Mouse (Mus musculus) heart, embryonic 15.5 days (tissue): ENCODE data around the gene Galnt7. TPM values are rescaled to one million over a fixed set of nuclear protein-coding genes. Genes with fewer than 3 reads are reported as not detected.
A peak's percentile ranks its signal among the peaks of the same experiment; 100 is the strongest.
"Not testable (repeated sequence)": the region's sequence is repeated elsewhere in the genome, so short reads cannot be mapped to it uniquely, and the experiment has no call there.

Experiments
- ATAC-seq: fragments of 200-750 bp; cut with Nextera tagmentation; replicated peaks from 2 replicates; pipeline ENCODE4 v1.8.0; 2017; ENCODE audit warnings: low read depth, moderate TSS enrichment; ENCODE audit not compliant: insufficient number of reproducible peaks, insufficient read depth, low FRiP score
- H3K27ac ChIP-seq: fragments of 300-500 bp; sonication (generic); 2 replicates; pipeline ENCODE4 v1.5.1; 2015; ENCODE audit warnings: mild to moderate bottlenecking, inconsistent platforms
- H3K27me3 ChIP-seq: fragments of 300-500 bp; sonication (generic); 2 replicates; pipeline ENCODE4 v1.6.1; 2015; ENCODE audit warnings: inconsistent platforms
- H3K36me3 ChIP-seq: fragments of 300-500 bp; sonication (generic); 2 replicates; pipeline ENCODE4 v1.6.1; 2015; ENCODE audit warnings: mild to moderate bottlenecking, inconsistent platforms
- H3K4me1 ChIP-seq: fragments of 300-500 bp; sonication (generic); replicated peaks from 2 replicates; pipeline ENCODE4 v1.6.1; 2015; ENCODE audit warnings: inconsistent platforms
- H3K4me2 ChIP-seq: fragments of 300-500 bp; sonication (generic); 2 replicates; pipeline ENCODE4 v1.6.1; 2015; ENCODE audit warnings: inconsistent platforms, mild to moderate bottlenecking, moderate library complexity
- H3K4me3 ChIP-seq: fragments of 300-500 bp; sonication (generic); 2 replicates; pipeline ENCODE4 v1.5.1; 2015; ENCODE audit warnings: mild to moderate bottlenecking, inconsistent platforms
- H3K9ac ChIP-seq: fragments of 300-500 bp; sonication (generic); 2 replicates; pipeline ENCODE4 v1.6.1; 2015; ENCODE audit warnings: mild to moderate bottlenecking, inconsistent platforms
- H3K9me3 ChIP-seq: fragments of 300-500 bp; sonication (generic); replicated peaks from 2 replicates; pipeline ENCODE4 v1.6.1; 2016; ENCODE audit warnings: inconsistent platforms
- WGBS: fragments of 180-500 bp; shearing (Covaris S2); methylation state at CpG from one replicate; pipeline ENCODE4 v1.1.7; 2015; ENCODE audit warnings: mixed read lengths; 5-methylcytosine and 5-hydroxymethylcytosine counted together
- polyA plus RNA-seq: library from polyadenylated mRNA; unstranded; fragments of >200 nt; fragmentation: Nextera tagmentation; extraction: Ambion mirVana; gene quantifications from 2 replicates; pipeline ENCODE4 v1.2.1, GENCODE M21; 2015

Galnt7 gene
- polyA plus RNA-seq, 1 experiment from 2014 or later: 5.2 TPM

GRCm38 (mm10) chr8:57536167-57536566 is 116.7 kb downstream of the Galnt7 start:
- Histone ChIP-seq H3K27me3 (no peaks in the 10 kb centered on the region), H3K4me2 (no peak overlapping the region), H3K4me3 (no peak overlapping the region), H3K9me3 (no peaks in the 10 kb centered on the region), H3K4me1 (no peaks in the 10 kb centered on the region), H3K36me3 (peaks cover 5% of the 10 kb centered on the region; the same call in 1 of the 2 replicates), H3K9ac (no peak overlapping the region), H3K27ac (no peak overlapping the region)
- no peak for ATAC-seq
- 88% methylated on average over 6 of the region's 6 CpGs for WGBS

GRCm38 (mm10) chr8:57534495-57534894 is 118.3 kb downstream of the Galnt7 start:
- WGBS: 79% methylated on average over 4 of the region's 4 CpGs
- Histone ChIP-seq H3K27me3 (no peaks in the 10 kb centered on the region), H3K4me3 (no peak overlapping the region), H3K4me1 (peaks cover 8% of the 10 kb centered on the region), H3K27ac (no peak overlapping the region), H3K9ac (no peak overlapping the region), H3K36me3 (peaks cover 5% of the 10 kb centered on the region; the same call in 1 of the 2 replicates), H3K9me3 (no peaks in the 10 kb centered on the region), H3K4me2 (no peak overlapping the region)
- no peak for ATAC-seq

GRCm38 (mm10) chr8:57533106-57533505 is 119.7 kb downstream of the Galnt7 start:
- Histone ChIP-seq H3K27ac (no peak overlapping the region), H3K4me1 (peaks cover 8% of the 10 kb centered on the region), H3K27me3 (no peaks in the 10 kb centered on the region), H3K36me3 (peaks cover 5% of the 10 kb centered on the region; the same call in 1 of the 2 replicates), H3K9me3 (no peaks in the 10 kb centered on the region), H3K9ac (no peak overlapping the region), H3K4me3 (no peak overlapping the region), H3K4me2 (no peak overlapping the region)
- 79% methylated on average over 4 of the region's 4 CpGs for WGBS
- ATAC-seq: no peak

GRCm38 (mm10) chr8:57532223-57532622 is 120.6 kb downstream of the Galnt7 start:
- no peak for ATAC-seq
- Histone ChIP-seq H3K4me1 (peaks cover 8% of the 10 kb centered on the region), H3K27me3 (no peaks in the 10 kb centered on the region), H3K4me3 (no peak overlapping the region), H3K27ac (no peak overlapping the region), H3K9ac (no peak overlapping the region), H3K4me2 (no peak overlapping the region), H3K36me3 (peaks cover 5% of the 10 kb centered on the region; the same call in 1 of the 2 replicates), H3K9me3 (no peaks in the 10 kb centered on the region)
- WGBS: 67% methylated on average over 2 of the region's 2 CpGs

- ATAC-seq: peak; percentile 45
- WGBS: 20% methylated on average over 15 of the region's 15 CpGs
- no peak overlapping the region; the same call in 1 of the 2 replicates for H3K9ac ChIP-seq
Measured at GRCm38 (mm10) chr8:57530666-57531349, 122.0 kb downstream of the Galnt7 start.

GRCm38 (mm10) chr8:57530238-57530637 is 122.6 kb downstream of the Galnt7 start:
- H3K27ac ChIP-seq: peak overlapping the region; percentile 56
- no peaks in the 10 kb centered on the region for H3K36me3 ChIP-seq
- no peaks in the 10 kb centered on the region for H3K27me3 ChIP-seq
- H3K4me2 ChIP-seq: peak overlapping the region; percentile 58
- 72% methylated on average over 13 of the region's 13 CpGs for WGBS
- H3K4me1 ChIP-seq: peaks cover 8% of the 10 kb centered on the region
- no peak overlapping the region; the same call in 1 of the 2 replicates for H3K9ac ChIP-seq
- H3K9me3 ChIP-seq: no peaks in the 10 kb centered on the region
- no peak for ATAC-seq
- peak overlapping the region; percentile 29; the same call in 1 of the 2 replicates for H3K4me3 ChIP-seq

More at GRCm38 (mm10) chr8:57530666-57531349, 122.0 kb downstream of the Galnt7 start:
- H3K27ac ChIP-seq: peak overlapping the region; percentile 56
- H3K4me3 ChIP-seq: peak overlapping the region; percentile 29
- no peaks in the 10 kb centered on the region for H3K27me3 ChIP-seq
- no peaks in the 10 kb centered on the region for H3K36me3 ChIP-seq
- H3K4me2 ChIP-seq: peak overlapping the region; percentile 58
- no peaks in the 10 kb centered on the region for H3K9me3 ChIP-seq
- peaks cover 8% of the 10 kb centered on the region for H3K4me1 ChIP-seq

GRCm38 (mm10) chr8:57528036-57528435 is 124.8 kb downstream of the Galnt7 start:
- Histone ChIP-seq H3K27me3 (no peaks in the 10 kb centered on the region), H3K36me3 (no peaks in the 10 kb centered on the region), H3K4me1 (peaks cover 8% of the 10 kb centered on the region), H3K9me3 (no peaks in the 10 kb centered on the region), H3K4me3 (no peak overlapping the region), H3K9ac (no peak overlapping the region), H3K27ac (no peak overlapping the region), H3K4me2 (no peak overlapping the region)
- 90% methylated on average over 1 of the region's 1 CpGs for WGBS
- ATAC-seq: no peak

GRCm38 (mm10) chr8:57520186-57520786 is 132.5 kb downstream of the Galnt7 start:
- ATAC-seq: no peak
- no peaks in the 10 kb centered on the region for H3K27me3 ChIP-seq
- peaks cover 19% of the 10 kb centered on the region; the same call in 1 of the 2 replicates for H3K36me3 ChIP-seq
- H3K4me1 ChIP-seq: 0 out of 2 replicates have a peak, but pooled peaks cover 4% of the 10 kb centered on the region
- H3K9ac ChIP-seq: no peak overlapping the region
- no peak overlapping the region for H3K27ac ChIP-seq
- H3K4me2 ChIP-seq: no peak overlapping the region
- H3K4me3 ChIP-seq: no peak overlapping the region
- H3K9me3 ChIP-seq: no peaks in the 10 kb centered on the region
- 60% methylated on average over 12 of the region's 12 CpGs for WGBS

GRCm38 (mm10) chr8:57517723-57518122 is 135.1 kb downstream of the Galnt7 start:
- peaks cover 21% of the 10 kb centered on the region; the same call in 1 of the 2 replicates for H3K36me3 ChIP-seq
- 85% methylated on average over 3 of the region's 3 CpGs for WGBS

GRCm38 (mm10) chr8:57516685-57517084 is 136.1 kb downstream of the Galnt7 start:
- not testable (repeated sequence) for ATAC-seq, H3K4me3 ChIP-seq, H3K9ac ChIP-seq, H3K9me3 ChIP-seq, H3K27ac ChIP-seq, H3K27me3 ChIP-seq, H3K4me2 ChIP-seq
- 83% methylated on average over 5 of the region's 5 CpGs for WGBS
- H3K4me1 ChIP-seq: peaks cover 10% of the 10 kb centered on the region; the same call in 1 of the 2 replicates
- peaks cover 21% of the 10 kb centered on the region; the same call in 1 of the 2 replicates for H3K36me3 ChIP-seq

More at GRCm38 (mm10) chr8:57517723-57518122, 135.1 kb downstream of the Galnt7 start:
- H3K9ac ChIP-seq: no peak overlapping the region
- peaks cover 10% of the 10 kb centered on the region; the same call in 1 of the 2 replicates for H3K4me1 ChIP-seq
- H3K9me3 ChIP-seq: no peaks in the 10 kb centered on the region
- no peaks in the 10 kb centered on the region for H3K27me3 ChIP-seq
- H3K4me2 ChIP-seq: no peak overlapping the region
- H3K27ac ChIP-seq: no peak overlapping the region
- H3K4me3 ChIP-seq: no peak overlapping the region
- no peak for ATAC-seq

- not testable (repeated sequence) for H3K27me3 ChIP-seq, ATAC-seq, H3K9me3 ChIP-seq
- Histone ChIP-seq H3K36me3 (peaks cover 25% of the 10 kb centered on the region; the same call in 1 of the 2 replicates), H3K27ac (peak overlapping the region; percentile 100; the same call in 1 of the 2 replicates), H3K4me2 (peak overlapping the region; percentile 62), H3K4me3 (peak overlapping the region; percentile 78), H3K4me1 (peaks cover 13% of the 10 kb centered on the region), H3K9ac (peak overlapping the region; percentile 98)
- 9% methylated on average over 10 of the region's 10 CpGs for WGBS
Measured at GRCm38 (mm10) chr8:57513178-57513661, 139.6 kb downstream of the Galnt7 start.
